Mouse (Mus musculus): ENCODE measurements at regions not wholly inside any gene's neighbourhood (a gene's known extent, or its start where the extent isn't known, plus 50 kb on each side); places are given as distances from the start of the nearest gene placed in this dataset.

DNA sequence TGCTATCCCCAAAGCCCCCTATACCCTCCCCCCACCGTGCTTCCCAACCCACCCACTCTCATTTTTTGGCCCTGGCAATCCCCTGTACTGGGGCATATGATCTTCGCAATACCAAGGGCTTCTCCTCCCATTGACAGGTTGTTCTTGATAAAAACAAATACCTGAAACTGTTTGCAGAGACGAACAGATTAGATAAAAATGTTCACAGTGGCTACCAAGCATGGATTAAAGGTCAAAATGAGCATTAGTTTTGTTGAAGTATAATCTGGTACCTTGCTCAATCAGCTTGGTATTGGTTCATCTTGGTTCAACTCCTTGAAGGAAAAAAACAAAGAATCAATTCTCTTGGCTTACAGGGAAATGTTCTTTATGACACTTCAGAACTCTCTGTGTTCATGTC, 81.5 kb upstream of the Dab2 start:
- H3K4me3 ChIP-seq (ENCODE audit: control insufficient read depth in 1 of 2, insufficient read depth in 1 of 2, low read depth in 2 of 2, low read length in 2 of 2): no peak overlapping the region
- no peak for TF ChIP-seq NELFE (IDR thresholded peaks at IDR 0.05; ENCODE audit: low read depth, low read length)
- TF ChIP-seq TCF12 (IDR thresholded peaks at IDR 0.05; ENCODE audit: low read depth, low read length): no peak
- no peak for TF ChIP-seq TBP (IDR thresholded peaks at IDR 0.05; ENCODE audit: low read depth, low read length)
- TF ChIP-seq MXI1 (IDR thresholded peaks at IDR 0.05; ENCODE audit: low read depth, low read length): no peak
- TF ChIP-seq GABPA (IDR thresholded peaks at IDR 0.05; ENCODE audit: low read depth, low read length): no peak
- TF ChIP-seq ZNF384 (IDR thresholded peaks at IDR 0.05; ENCODE audit: low read depth, low read length): no peak
- no peak for TF ChIP-seq USF1 (IDR thresholded peaks at IDR 0.05; ENCODE audit: low read depth, low read length)
- no peak for TF ChIP-seq MAX (IDR thresholded peaks at IDR 0.05; ENCODE audit: low read length)
- no peak for TF ChIP-seq NRF1 (IDR thresholded peaks at IDR 0.05; ENCODE audit: insufficient read depth, low read depth, low read length, poor library complexity, severe bottlenecking)
- no peak for TF ChIP-seq ZMIZ1 (IDR thresholded peaks at IDR 0.05; ENCODE audit: low read depth, low read length)
- no peak for TF ChIP-seq HCFC1 (IDR thresholded peaks at IDR 0.05; ENCODE audit: low read depth, low read length)
- no peak for TF ChIP-seq BHLHE40 (IDR thresholded peaks at IDR 0.05; ENCODE audit: borderline replicate concordance, low read depth, low read length)
- TF ChIP-seq SIN3A (IDR thresholded peaks at IDR 0.05; ENCODE audit: low read length): no peak
- no peak for TF ChIP-seq MAZ (IDR thresholded peaks at IDR 0.05; ENCODE audit: low read depth, low read length)
- TF ChIP-seq USF2 (IDR thresholded peaks at IDR 0.05; ENCODE audit: borderline replicate concordance in 1 of 2, insufficient read depth in 1 of 2, low read depth in 1 of 2, low read length in 2 of 2): no peak
- no peak for TF ChIP-seq E2F4 (IDR thresholded peaks at IDR 0.05; ENCODE audit: borderline replicate concordance, low read depth, low read length)
- no peak overlapping the region for H3K27ac ChIP-seq (ENCODE audit: control insufficient read depth, low read depth, low read length)
- no peak for DNase-seq (ENCODE audit: low read depth, low spot score)
- no peak overlapping the region for H3K9ac ChIP-seq (ENCODE audit: control insufficient read depth, low read depth, low read length, poor library complexity, severe bottlenecking)
- H3K36me3 ChIP-seq (ENCODE audit: control insufficient read depth in 1 of 2, insufficient read depth in 2 of 2, low read length in 2 of 2): no peaks in the 10 kb centered on the region
- H3K4me1 ChIP-seq (ENCODE audit: control insufficient read depth in 1 of 2, insufficient read depth in 2 of 2, low read length in 2 of 2): no peaks in the 10 kb centered on the region
- H3K79me2 ChIP-seq (ENCODE audit: control insufficient read depth, insufficient read depth, low read length, poor library complexity): no peaks in the 10 kb centered on the region
- no peaks in the 10 kb centered on the region; a peak in 1 of 4 replicates for H3K27me3 ChIP-seq (ENCODE audit: control insufficient read depth in 1 of 2, insufficient read depth in 2 of 2, low read length in 2 of 2)
- H3K9me3 ChIP-seq (replicated peaks; ENCODE audit: insufficient read depth, low read length): no peaks in the 10 kb centered on the region

DNA sequence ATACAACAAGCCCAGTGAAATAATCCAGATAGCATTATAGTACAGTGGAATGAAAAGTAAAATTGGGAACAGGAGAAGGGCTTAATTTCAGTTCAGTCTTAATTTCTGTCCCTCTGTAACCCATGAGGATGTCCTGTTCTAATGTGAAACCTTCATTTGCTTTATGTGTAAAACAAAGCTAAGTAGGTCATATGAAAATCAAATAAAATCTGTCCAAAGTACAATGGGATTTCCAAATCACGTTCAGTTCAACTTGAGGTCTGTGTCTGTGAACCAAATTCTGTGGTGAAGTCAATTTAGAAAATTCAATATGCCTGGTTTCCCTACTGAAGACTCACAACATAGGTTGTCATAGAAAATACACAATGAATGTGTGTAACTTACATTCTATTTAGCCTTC, 74.4 kb upstream of the Dab2 start:
- H3K27ac ChIP-seq (ENCODE audit: control insufficient read depth, low read depth, low read length): no peak overlapping the region
- H3K4me1 ChIP-seq (ENCODE audit: control insufficient read depth in 1 of 2, insufficient read depth in 2 of 2, low read length in 2 of 2): peaks cover 0 to 3% of the 10 kb centered on the region in 2 experiments; a peak in 2 of 4 replicates
- DNase-seq (ENCODE audit: low read depth, low spot score): no peak
- H3K9ac ChIP-seq (ENCODE audit: control insufficient read depth, low read depth, low read length, poor library complexity, severe bottlenecking): no peak overlapping the region
- H3K9me3 ChIP-seq (replicated peaks; ENCODE audit: insufficient read depth, low read length): no peaks in the 10 kb centered on the region
- no peaks in the 10 kb centered on the region for H3K27me3 ChIP-seq (ENCODE audit: control insufficient read depth in 1 of 2, insufficient read depth in 2 of 2, low read length in 2 of 2)
- H3K79me2 ChIP-seq (ENCODE audit: control insufficient read depth, insufficient read depth, low read length, poor library complexity): no peaks in the 10 kb centered on the region
- H3K36me3 ChIP-seq (ENCODE audit: control insufficient read depth in 1 of 2, insufficient read depth in 2 of 2, low read length in 2 of 2): peaks cover 0 to 2% of the 10 kb centered on the region in 2 experiments; a peak in 2 of 4 replicates
- H3K4me3 ChIP-seq (ENCODE audit: control insufficient read depth in 1 of 2, insufficient read depth in 1 of 2, low read depth in 2 of 2, low read length in 2 of 2): no peak overlapping the region
- TF ChIP-seq KAT2A (conservative IDR thresholded peaks at IDR 0.05; ENCODE audit: low read depth, low read length) (no peak), ZKSCAN1 (IDR thresholded peaks at IDR 0.05; ENCODE audit: low read depth, low read length) (no peak), MYC (IDR thresholded peaks at IDR 0.05; ENCODE audit: low read depth, low read length) (no peak), RAD21 (IDR thresholded peaks at IDR 0.05; ENCODE audit: low read depth, low read length) (no peak), UBTF (IDR thresholded peaks at IDR 0.05; ENCODE audit: borderline replicate concordance, insufficient read depth, low read depth, low read length) (no peak), HCFC1 (IDR thresholded peaks at IDR 0.05; ENCODE audit: low read depth, low read length) (no peak), USF1 (IDR thresholded peaks at IDR 0.05; ENCODE audit: low read depth, low read length) (no peak), GATA1 (IDR thresholded peaks at IDR 0.05; ENCODE audit: low read depth, low read length) (no peak), TCF12 (IDR thresholded peaks at IDR 0.05; ENCODE audit: low read depth, low read length) (no peak), MEF2A (IDR thresholded peaks at IDR 0.05; ENCODE audit: extremely low read depth, insufficient replicate concordance, low read depth, low read length, poor library complexity, severe bottlenecking) (no peak), GABPA (IDR thresholded peaks at IDR 0.05; ENCODE audit: low read depth, low read length) (no peak)

Data from MEL (cell line).